Mouse (Mus musculus): ENCODE measurements around the gene Plaa. TPM values are rescaled to one million over a fixed set of nuclear protein-coding genes. Genes with fewer than 3 reads are reported as not detected.
"Not testable (repeated sequence)": the region's sequence is repeated elsewhere in the genome, so short reads cannot be mapped to it uniquely, and the experiment has no call there.

The Plaa gene
- polyA plus RNA-seq (2015; fragmentation: Nextera tagmentation; extraction: Ambion mirVana), result 72.6 and 74.9 TPM in 2 replicates

DNA sequence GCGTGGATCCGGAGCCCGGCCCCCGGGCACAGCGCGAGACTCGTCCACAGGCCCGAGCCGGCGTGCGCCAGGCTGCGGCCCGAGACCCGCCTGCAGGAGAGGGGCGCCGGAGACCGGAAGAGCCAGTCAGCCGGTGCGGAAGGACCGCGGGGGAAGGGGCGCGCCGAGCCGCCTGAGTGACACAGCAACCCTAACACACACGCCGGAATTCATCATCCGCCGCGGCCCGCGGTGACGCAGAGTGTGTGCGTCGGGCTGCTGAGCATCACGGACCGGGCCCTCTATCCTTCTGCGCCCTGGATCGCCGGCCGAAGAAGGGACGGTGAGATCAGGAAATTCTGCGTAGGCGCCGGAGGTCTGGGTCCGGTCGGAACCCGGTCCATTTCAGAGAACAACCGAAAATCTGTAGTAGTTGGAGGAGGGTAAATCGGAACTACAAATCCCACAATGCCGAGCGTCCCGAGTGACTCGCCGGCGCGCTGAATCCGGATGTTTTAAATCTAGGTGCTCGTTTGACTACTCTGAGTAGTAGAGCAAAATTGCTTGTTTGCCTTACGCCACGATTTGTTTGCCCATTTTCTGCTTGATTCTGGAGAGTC, at the start of gene Plaa:
TSS of gene Plaa (minus strand) at position 214 of the 599 bp plus-strand sequence.
- Histone ChIP-seq H3K36me3 (replicated peaks) (no peaks in the 10 kb centered on the region), H3K9ac (peak within 1 kb of the TSS; percentile 94), H3K9me3 (no peaks in the 10 kb centered on the region), H3K27me3 (replicated peaks) (no peaks in the 10 kb centered on the region), H3K4me3 (peak within 1 kb of the TSS; percentile 95), H3K4me1 (peaks cover 27% of the 10 kb centered on the region), H3K4me2 (peak within 1 kb of the TSS; percentile 67), H3K27ac (peak within 1 kb of the TSS; percentile 97)
- ATAC-seq (replicated peaks), result peak; percentile 100
- WGBS, result under 1% methylated on average over 61 of the region's 61 CpGs

DNA sequence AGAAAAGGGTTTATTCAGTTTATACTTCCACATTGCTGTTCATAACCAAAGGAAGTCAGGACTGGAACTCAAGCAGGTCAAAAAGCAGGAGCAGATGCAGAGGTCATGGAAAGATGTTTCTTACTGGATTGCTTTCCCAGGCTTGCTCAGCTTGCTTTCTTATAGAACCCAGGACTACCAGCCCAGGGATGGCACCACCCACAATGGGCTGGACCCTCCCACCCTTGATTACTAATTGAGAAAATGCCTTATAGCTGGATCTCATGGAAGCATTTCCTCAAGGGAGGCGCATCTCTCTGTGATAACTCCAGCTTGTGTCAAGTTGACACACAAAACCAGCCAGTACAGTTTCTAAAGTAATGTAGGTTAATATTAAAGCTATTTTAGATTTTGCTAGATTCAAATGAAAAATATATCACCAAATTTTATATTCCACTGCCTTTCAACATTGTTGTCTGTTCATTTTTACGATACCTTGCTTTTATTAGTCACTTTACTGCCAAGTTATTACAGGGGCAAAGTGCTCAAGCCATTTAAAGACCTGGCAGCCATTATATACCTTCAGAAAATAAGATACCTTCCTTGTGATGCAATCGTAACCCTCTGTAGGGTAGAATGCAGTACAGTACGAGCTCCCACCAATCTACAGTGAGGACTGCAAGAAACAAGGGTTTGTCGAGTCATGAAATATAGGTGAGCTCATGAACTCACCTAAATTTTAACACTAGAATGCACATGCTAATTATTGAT, 47.6 kb upstream of the Plaa start:
- H3K4me1 ChIP-seq; H3K9me3 ChIP-seq; ATAC-seq (replicated peaks); H3K27ac ChIP-seq; H3K4me2 ChIP-seq; H3K9ac ChIP-seq; H3K4me3 ChIP-seq; H3K36me3 ChIP-seq (replicated peaks); H3K27me3 ChIP-seq (replicated peaks): not testable (repeated sequence)
- WGBS, result 95% methylated on average over 5 of the region's 5 CpGs

DNA sequence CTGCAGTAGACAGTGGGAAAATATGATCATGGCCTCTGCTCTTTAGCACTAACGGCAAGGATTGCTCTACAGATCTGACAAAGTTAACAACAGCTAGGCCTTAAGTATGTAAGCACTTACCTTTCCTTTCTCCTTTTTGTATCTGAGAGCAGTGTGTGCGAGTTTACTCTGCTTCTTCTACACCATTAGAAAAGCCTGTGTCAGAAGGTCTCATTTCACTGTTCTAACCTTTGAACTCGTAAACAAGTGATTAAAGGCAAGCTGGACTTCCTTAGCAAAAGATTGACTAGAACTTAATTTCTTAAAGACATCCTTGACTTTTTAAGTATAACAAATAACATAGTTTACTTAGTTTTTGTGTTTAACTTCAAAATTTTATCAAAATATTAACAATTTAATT, 46.9 kb upstream of the Plaa start, which contains the start of gene Lrrc19:
TSS of gene Lrrc19 (minus strand) at position 225 of the 400 bp plus-strand sequence.
- 94% methylated on average over 3 of the region's 3 CpGs for WGBS
- H3K9me3 ChIP-seq, result no peaks in the 10 kb centered on the region
- no peak within 1 kb of the TSS for H3K4me2 ChIP-seq
- ATAC-seq (replicated peaks), result no peak
- no peaks in the 10 kb centered on the region for H3K4me1 ChIP-seq
- H3K4me3 ChIP-seq, result no peak within 1 kb of the TSS
- H3K27me3 ChIP-seq (replicated peaks), result no peaks in the 10 kb centered on the region
- H3K36me3 ChIP-seq (replicated peaks), result no peaks in the 10 kb centered on the region
- no peak within 1 kb of the TSS for H3K9ac ChIP-seq
- no peak within 1 kb of the TSS for H3K27ac ChIP-seq

DNA sequence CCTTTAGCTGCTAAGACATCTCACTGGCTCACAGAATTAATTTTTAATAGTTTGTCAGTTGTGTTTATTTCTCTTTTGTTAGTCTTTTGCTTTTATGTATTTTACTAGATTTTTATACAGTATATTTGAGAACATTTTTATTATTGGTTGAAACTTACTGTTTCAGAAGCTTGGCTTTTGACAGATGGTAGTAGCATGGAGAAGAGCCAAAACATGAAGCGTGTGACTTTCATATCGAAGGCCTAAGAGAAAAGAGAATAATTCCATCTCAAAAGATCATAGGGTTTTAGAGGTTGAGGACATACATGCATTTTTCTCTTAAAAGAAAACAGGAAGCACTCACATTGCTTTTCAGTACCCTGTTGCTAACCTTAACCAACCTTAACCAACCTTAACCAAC, 40.1 kb upstream of the Plaa start:
- no peak for ATAC-seq (replicated peaks)
- 96% methylated on average over 2 of the region's 2 CpGs for whole genome bisulfite sequencing
- H3K4me3 ChIP-seq, result no peak overlapping the region
- H3K9ac ChIP-seq, result no peak overlapping the region
- H3K9me3 ChIP-seq, result no peaks in the 10 kb centered on the region
- no peaks in the 10 kb centered on the region for H3K36me3 ChIP-seq (replicated peaks)
- H3K4me2 ChIP-seq, result no peak overlapping the region
- no peaks in the 10 kb centered on the region for H3K4me1 ChIP-seq
- H3K27ac ChIP-seq, result no peak overlapping the region
- no peaks in the 10 kb centered on the region for H3K27me3 ChIP-seq (replicated peaks)

DNA sequence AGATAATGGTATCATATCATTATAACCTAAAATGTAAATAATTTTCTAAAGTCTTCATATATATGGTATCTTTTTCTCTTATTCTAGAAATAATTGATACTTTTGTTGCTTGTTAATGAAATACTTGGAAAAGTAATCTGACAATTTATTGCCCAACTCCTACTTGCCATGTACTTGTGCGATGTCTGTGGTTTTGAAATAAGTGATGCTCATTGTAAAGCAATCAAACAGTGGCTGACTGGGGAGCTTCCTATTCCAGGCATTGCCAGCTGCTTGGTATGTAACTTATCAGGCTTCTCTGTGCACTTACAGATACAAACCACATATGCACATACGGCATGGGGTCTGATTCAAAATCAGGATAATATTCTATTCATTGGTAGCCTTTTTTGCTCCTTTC, 17.0 kb upstream of the Plaa start:
- H3K36me3 ChIP-seq (replicated peaks), result 0 out of 2 replicates have a peak, but pooled peaks cover 3% of the 10 kb centered on the region
- H3K27ac ChIP-seq, result no peak overlapping the region
- no peak for ATAC-seq (replicated peaks)
- no peak overlapping the region for H3K9ac ChIP-seq
- no peaks in the 10 kb centered on the region for H3K27me3 ChIP-seq (replicated peaks)
- H3K4me1 ChIP-seq, result peaks cover 9% of the 10 kb centered on the region
- H3K9me3 ChIP-seq, result no peaks in the 10 kb centered on the region
- H3K4me2 ChIP-seq, result no peak overlapping the region
- WGBS, result 89% methylated on average over 2 of the region's 2 CpGs
- H3K4me3 ChIP-seq, result no peak overlapping the region

DNA sequence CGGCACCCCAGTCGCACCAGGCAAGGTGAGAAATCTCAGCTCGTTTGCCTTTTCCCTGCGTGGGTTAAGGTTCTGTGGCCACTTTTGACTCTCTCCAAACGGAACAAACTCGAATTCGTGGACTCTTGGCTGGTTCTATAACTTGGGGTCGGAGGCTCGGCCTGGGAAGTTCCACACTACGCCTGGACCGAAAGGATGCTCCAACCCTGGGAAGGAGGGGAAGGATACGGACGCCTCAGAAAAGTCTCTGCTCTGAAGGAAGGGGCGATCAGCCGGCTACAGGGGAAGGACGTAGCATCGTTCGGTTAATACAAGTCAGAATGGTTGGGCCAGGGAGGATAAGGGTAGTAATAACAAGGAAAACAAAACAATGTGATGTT, 11.6 kb upstream of the Plaa start:
- Histone ChIP-seq H3K9me3 (no peaks in the 10 kb centered on the region), H3K27me3 (replicated peaks) (no peaks in the 10 kb centered on the region), H3K4me3 (peak overlapping the region; percentile 78), H3K4me2 (peak overlapping the region; percentile 62), H3K36me3 (replicated peaks) (no peaks in the 10 kb centered on the region), H3K27ac (peak overlapping the region; percentile 79), H3K4me1 (peaks cover 15% of the 10 kb centered on the region), H3K9ac (peak overlapping the region; percentile 71)
- under 1% methylated on average over 18 of the region's 18 CpGs for WGBS
- ATAC-seq (replicated peaks), result peak; percentile 83

DNA sequence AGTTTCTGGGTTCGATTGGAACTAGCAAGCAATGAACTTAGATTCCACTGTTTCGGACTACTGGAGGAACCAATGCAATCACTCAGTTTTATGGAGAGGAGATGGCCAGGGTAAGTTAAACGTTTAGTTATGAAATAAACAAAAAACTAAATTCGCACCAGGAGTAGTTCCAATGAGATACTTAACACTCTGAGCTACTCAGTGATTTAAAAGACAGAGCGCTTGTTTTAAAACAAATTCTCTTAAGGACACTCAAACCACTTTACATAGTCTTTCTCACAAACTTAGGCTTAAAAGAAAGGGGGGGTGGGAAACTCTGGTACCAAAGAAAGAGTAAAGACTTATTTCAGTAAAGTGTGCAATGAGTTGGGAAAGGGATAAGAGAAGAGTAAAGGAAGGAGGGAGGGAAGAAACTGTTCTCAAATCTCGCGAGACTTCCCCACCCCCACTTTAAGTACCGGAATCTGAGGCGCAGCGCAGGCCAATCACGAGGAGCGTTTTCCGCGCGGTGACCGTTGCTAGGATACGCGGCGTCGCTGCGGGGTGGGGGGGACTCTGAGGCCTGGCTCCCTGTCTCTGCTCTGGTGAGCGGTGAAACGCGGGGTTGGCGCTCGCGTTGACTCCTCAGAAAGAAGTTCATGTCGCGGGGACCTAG, 11.1 kb upstream of the Plaa start, which contains the start of gene Ift74:
TSS of gene Ift74 (plus strand) at position 520 of the 655 bp plus-strand sequence.
- Histone ChIP-seq H3K4me1 (peaks cover 15% of the 10 kb centered on the region), H3K36me3 (replicated peaks) (no peaks in the 10 kb centered on the region), H3K9ac (peak within 1 kb of the TSS; percentile 71), H3K4me3 (peak within 1 kb of the TSS; percentile 78), H3K4me2 (peak within 1 kb of the TSS; percentile 62), H3K27me3 (replicated peaks) (no peaks in the 10 kb centered on the region), H3K27ac (peak within 1 kb of the TSS; percentile 79), H3K9me3 (no peaks in the 10 kb centered on the region)
- WGBS, result 2% methylated on average over 29 of the region's 29 CpGs
- ATAC-seq (replicated peaks), result peak; percentile 100

DNA sequence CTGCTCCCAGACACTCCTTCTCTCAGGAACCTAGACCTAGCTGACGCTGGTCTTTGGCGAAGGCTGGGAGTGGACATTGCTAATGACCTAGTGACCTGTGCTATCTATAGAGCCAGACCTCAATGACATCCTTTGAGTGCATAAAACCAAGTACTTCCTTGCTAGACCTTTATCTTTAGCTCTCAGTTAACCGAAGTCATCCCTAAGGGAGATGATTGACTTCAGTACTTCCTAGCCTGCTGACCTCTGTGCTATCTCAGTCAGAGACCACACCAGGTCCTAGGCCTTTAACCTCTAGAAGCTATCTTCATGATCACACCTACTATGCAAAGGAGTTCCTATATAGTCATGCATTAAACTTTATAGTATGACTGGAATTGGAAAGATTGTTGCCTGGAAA, 7.3 kb upstream of the Plaa start:
- peaks cover 9% of the 10 kb centered on the region for H3K4me1 ChIP-seq
- H3K4me3 ChIP-seq, result no peak overlapping the region
- no peaks in the 10 kb centered on the region for H3K36me3 ChIP-seq (replicated peaks)
- no peak overlapping the region for H3K9ac ChIP-seq
- no peaks in the 10 kb centered on the region for H3K27me3 ChIP-seq (replicated peaks)
- H3K27ac ChIP-seq, result no peak overlapping the region
- no peak overlapping the region for H3K4me2 ChIP-seq
- H3K9me3 ChIP-seq, result no peaks in the 10 kb centered on the region
- WGBS, result 86% methylated on average over 3 of the region's 3 CpGs
- no peak for ATAC-seq (replicated peaks)

DNA sequence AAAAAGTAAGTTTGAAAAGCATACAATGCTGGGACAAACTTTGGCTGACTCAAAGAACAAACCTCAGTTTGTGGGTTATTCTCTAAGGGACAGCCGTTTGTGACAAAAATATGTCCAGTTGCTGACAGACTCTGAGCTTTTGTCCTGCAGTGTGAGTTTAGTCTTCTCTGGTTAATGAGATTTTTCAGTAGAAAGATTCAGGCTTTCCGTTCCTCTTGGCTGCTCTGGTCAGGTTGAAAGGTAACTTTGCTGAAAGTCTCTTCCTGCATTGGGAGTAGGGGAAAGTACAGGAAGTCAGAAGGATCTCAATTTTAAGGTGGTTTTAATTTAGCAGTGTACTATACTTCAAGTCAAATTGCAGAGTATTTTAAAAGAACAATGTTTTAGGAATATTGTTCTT, 2.5 kb upstream of the Plaa start:
- Histone ChIP-seq H3K4me2 (no peak overlapping the region), H3K27me3 (replicated peaks) (no peaks in the 10 kb centered on the region), H3K36me3 (replicated peaks) (no peaks in the 10 kb centered on the region), H3K9ac (no peak overlapping the region), H3K4me1 (peaks cover 25% of the 10 kb centered on the region), H3K9me3 (no peaks in the 10 kb centered on the region), H3K4me3 (no peak overlapping the region), H3K27ac (no peak overlapping the region)
- no peak for ATAC-seq (replicated peaks)
- WGBS, result 90% methylated on average over 2 of the region's 2 CpGs

DNA sequence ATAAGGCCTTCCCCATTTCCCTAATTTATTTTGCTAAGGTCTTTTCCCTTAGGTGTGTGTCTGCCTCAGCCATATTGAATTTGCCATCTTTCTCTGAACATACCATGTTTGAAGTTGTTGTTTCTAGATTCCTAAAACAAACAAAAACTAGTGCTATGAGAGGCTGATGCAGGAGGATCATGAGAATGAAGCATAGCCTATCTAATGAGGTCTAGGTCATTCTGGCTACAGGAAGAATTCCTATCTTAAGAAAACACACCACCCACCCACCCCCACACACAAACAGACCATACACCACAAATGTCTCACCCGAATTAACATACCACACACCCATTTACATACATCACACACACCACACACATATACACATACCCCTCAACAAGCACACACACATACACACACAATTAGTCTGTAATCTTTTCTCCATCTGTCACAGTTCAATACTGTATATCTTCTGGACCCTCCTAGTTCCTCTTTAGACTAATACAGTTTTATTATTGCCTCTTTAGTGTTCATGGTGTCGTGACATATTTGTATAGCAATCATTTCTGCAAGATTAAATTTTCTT, 1.5 kb upstream of the Plaa start:
- Histone ChIP-seq H3K27ac (no peak overlapping the region), H3K27me3 (replicated peaks) (no peaks in the 10 kb centered on the region), H3K36me3 (replicated peaks) (no peaks in the 10 kb centered on the region), H3K9ac (no peak overlapping the region), H3K4me1 (peaks cover 27% of the 10 kb centered on the region), H3K9me3 (no peaks in the 10 kb centered on the region), H3K4me2 (no peak overlapping the region), H3K4me3 (no peak overlapping the region)
- 88% methylated on average over 2 of the region's 2 CpGs for WGBS
- ATAC-seq (replicated peaks), result no peak

DNA sequence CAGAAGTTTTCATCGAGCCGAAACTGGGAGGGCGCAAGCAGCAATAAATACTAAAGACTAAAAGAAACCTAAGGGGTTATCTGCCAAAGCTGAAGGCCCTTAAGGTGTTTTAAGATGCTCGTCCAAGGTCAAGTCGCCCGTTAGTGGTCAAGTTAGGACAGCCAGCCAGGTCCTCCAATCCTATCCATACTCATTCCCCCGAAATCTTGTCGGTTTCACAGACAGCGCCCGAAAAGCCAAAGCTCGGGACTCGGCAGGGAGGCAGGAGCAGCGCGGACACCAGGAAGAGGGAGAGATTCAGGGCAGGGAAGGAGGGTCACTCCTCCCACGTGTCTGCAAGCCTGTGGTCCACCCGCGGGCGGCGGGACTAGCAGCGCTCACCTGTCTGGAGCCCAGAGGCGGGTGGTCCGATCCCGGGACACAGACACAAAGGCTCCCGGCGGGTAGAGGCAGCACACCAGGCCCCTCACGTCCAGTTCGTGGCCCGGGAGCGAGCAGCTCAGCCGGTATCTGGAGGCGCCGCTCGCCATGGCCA, 481 bp downstream of the Plaa start:
- Histone ChIP-seq H3K4me3 (peak overlapping the region; percentile 95), H3K4me1 (peaks cover 27% of the 10 kb centered on the region), H3K4me2 (peak overlapping the region; percentile 61), H3K9ac (peak overlapping the region; percentile 94), H3K27ac (peak overlapping the region; percentile 97), H3K9me3 (no peaks in the 10 kb centered on the region), H3K27me3 (replicated peaks) (no peaks in the 10 kb centered on the region), H3K36me3 (replicated peaks) (no peaks in the 10 kb centered on the region)
- WGBS, result under 1% methylated on average over 33 of the region's 33 CpGs
- ATAC-seq (replicated peaks), result no peak; the same call in 1 of the 2 replicates

DNA sequence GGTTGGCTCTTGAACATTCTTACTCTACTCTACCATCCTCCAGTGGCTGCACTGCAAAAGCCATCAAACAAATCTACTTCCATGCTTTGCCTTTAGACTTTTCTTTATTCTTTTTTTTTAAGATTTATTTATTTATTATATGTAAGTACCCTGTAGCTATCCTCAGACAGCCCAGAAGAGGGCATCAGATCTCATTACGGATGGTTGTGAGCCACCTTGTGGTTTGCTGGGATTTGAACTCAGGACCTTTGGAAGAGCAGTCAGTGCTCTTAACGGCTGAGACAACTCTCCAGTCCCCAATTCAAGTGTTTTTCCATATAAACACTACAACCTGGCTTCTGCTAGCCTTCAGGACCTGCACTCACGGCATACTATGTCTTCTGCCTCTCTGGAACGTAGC, 1.6 kb downstream of the Plaa start:
- peak overlapping the region; percentile 61 for H3K4me2 ChIP-seq
- H3K27ac ChIP-seq, result no peak overlapping the region
- 0 out of 2 replicates have a peak overlapping the region, but pooled peaks have one; percentile 95 for H3K4me3 ChIP-seq
- ATAC-seq (replicated peaks), result no peak
- H3K27me3 ChIP-seq (replicated peaks), result no peaks in the 10 kb centered on the region
- no peak overlapping the region for H3K9ac ChIP-seq
- no peaks in the 10 kb centered on the region for H3K36me3 ChIP-seq (replicated peaks)
- H3K4me1 ChIP-seq, result peaks cover 27% of the 10 kb centered on the region
- WGBS, result 89% methylated on average over 4 of the region's 4 CpGs
- no peaks in the 10 kb centered on the region for H3K9me3 ChIP-seq

All from midbrain, embryonic 15.5 days (tissue).